Mouse (Mus musculus): Measurements from ENCODE around the gene St8sia1. TPM values are rescaled to one million over a fixed set of nuclear protein-coding genes. Genes with fewer than 3 reads are reported as not detected.

The St8sia1 gene
- polyA plus RNA-seq, 1 experiment from 2014 or later: 3.5 TPM

DNA sequence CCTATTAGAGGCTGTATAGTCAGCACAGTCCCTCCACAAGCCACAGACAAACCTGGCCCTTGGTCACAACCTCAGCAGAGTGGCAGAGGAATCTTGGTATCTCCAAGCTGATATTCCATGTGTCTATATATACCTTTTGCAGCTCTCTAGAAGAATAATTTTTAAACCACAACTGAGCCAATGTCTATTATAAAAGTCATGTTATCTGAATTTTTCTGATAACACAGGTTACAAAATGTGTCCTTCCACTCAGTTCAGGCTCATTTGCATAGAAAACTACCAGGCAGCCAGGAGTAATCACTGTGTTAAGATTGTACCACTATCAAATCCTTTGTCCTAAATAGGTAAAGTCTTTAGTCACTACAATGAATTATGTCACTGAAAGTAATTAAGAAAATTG, 159.8 kb downstream of the St8sia1 start, which contains the start of gene Sult6b2:
TSS of gene Sult6b2 (minus strand) at position 101 of the 400 bp plus-strand sequence.
- Histone ChIP-seq H3K9ac (ENCODE audit: low read depth, low read length) (no peak within 1 kb of the TSS), H3K9me3 (ENCODE audit: control insufficient read depth, low read length) (no peaks in the 10 kb centered on the region), H3K27me3 (ENCODE audit: control insufficient read depth, insufficient read depth, low read length) (no peaks in the 10 kb centered on the region), H3K27ac (ENCODE audit: low read depth, low read length) (no peak within 1 kb of the TSS), H3K4me2 (replicated peaks; ENCODE audit: low read depth, low read length) (no peak within 1 kb of the TSS), H3K4me3 (ENCODE audit: low read length) (no peak within 1 kb of the TSS), H3K4me1 (ENCODE audit: control insufficient read depth, insufficient read depth, low read length) (peaks cover 7% of the 10 kb centered on the region; the same call in 1 of the 2 replicates), H3K36me3 (ENCODE audit: control insufficient read depth, insufficient read depth, low read length) (no peaks in the 10 kb centered on the region)
- ATAC-seq (ENCODE audit: low FRiP score, low TSS enrichment): no peak

DNA sequence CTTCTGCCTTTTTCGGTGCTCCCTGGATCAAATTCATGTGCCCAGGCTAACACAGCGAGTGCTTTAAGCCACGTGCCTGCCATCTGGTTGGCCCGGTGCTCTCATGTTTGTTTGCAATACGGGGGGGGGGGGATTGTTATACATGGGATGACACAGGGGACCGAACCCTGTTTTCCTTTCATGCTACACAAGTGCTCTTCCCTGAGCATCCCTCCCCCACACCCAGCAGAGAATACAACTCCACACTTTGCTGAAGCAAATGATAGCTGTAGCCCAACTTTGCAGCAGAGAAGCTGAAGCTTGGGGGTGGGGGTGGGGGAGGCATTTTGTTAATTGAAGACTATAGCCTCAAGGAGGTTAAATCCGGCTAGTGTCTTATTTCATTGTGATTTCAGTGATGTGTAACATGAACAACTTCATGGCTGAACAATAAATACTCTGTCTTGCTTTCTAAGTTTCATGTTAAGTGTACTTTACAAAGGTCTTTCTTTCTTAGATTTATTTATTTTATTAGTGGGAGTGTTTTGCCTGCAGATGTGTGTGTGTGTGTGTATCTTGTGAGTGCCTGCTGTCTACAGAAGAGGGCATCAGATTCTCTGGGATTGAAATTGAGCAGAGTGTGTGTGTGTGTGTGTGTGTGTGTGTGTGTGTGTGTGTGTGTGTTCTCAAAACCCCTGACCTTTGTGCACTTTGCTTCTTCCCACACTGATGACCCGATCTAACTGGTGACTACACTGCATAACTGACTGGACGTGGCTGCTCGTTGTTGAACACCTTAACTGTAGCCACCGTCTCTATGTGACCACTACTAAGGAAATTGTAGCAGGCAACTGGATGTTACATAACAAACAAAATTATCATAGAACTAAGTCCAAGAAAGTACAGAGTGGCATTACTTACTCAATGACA, 161.4 kb downstream of the St8sia1 start:
- Histone ChIP-seq H3K27me3 (ENCODE audit: control insufficient read depth, insufficient read depth, low read length) (no peaks in the 10 kb centered on the region), H3K36me3 (ENCODE audit: control insufficient read depth, insufficient read depth, low read length) (no peaks in the 10 kb centered on the region), H3K4me2 (replicated peaks; ENCODE audit: low read depth, low read length) (no peak overlapping the region), H3K27ac (ENCODE audit: low read depth, low read length) (no peak overlapping the region), H3K4me3 (ENCODE audit: low read length) (no peak overlapping the region), H3K9ac (ENCODE audit: low read depth, low read length) (no peak overlapping the region), H3K9me3 (ENCODE audit: control insufficient read depth, low read length) (no peaks in the 10 kb centered on the region), H3K4me1 (ENCODE audit: control insufficient read depth, insufficient read depth, low read length) (peaks cover 7% of the 10 kb centered on the region; the same call in 1 of the 2 replicates)
- peak; percentile 87 for ATAC-seq (ENCODE audit: low FRiP score, low TSS enrichment)
- 21% methylated on average over 11 of the region's 11 CpGs for WGBS

DNA sequence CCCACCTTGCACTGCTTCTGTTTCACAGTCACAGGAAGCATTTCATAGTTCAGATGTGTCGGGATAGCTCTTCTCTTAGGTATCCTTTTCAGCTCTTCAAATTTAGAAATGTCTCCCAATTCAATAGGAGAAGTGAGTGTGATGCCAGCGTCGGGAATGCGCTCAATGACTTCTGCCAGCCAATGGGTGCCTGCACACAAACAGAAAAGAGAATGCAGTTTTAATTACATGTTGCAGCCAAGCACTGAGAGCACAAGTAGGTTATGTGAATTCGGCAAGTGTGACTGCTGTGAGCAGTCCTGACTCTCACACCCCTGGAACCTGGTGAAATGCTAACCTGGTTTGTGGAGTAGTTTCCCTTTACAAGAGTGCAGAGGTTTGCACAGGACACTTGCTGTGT, 162.6 kb downstream of the St8sia1 start:
- Histone ChIP-seq H3K36me3 (ENCODE audit: control insufficient read depth, insufficient read depth, low read length) (no peaks in the 10 kb centered on the region), H3K9ac (ENCODE audit: low read depth, low read length) (no peak overlapping the region), H3K4me3 (ENCODE audit: low read length) (no peak overlapping the region), H3K27ac (ENCODE audit: low read depth, low read length) (no peak overlapping the region), H3K4me2 (replicated peaks; ENCODE audit: low read depth, low read length) (no peak overlapping the region), H3K9me3 (ENCODE audit: control insufficient read depth, low read length) (no peaks in the 10 kb centered on the region), H3K27me3 (ENCODE audit: control insufficient read depth, insufficient read depth, low read length) (no peaks in the 10 kb centered on the region), H3K4me1 (ENCODE audit: control insufficient read depth, insufficient read depth, low read length) (peaks cover 7% of the 10 kb centered on the region; the same call in 1 of the 2 replicates)
- ATAC-seq (ENCODE audit: low FRiP score, low TSS enrichment): 0 out of 2 replicates have a peak, but pooled peaks have one; percentile 1
- WGBS: 75% methylated on average over 5 of the region's 5 CpGs

DNA sequence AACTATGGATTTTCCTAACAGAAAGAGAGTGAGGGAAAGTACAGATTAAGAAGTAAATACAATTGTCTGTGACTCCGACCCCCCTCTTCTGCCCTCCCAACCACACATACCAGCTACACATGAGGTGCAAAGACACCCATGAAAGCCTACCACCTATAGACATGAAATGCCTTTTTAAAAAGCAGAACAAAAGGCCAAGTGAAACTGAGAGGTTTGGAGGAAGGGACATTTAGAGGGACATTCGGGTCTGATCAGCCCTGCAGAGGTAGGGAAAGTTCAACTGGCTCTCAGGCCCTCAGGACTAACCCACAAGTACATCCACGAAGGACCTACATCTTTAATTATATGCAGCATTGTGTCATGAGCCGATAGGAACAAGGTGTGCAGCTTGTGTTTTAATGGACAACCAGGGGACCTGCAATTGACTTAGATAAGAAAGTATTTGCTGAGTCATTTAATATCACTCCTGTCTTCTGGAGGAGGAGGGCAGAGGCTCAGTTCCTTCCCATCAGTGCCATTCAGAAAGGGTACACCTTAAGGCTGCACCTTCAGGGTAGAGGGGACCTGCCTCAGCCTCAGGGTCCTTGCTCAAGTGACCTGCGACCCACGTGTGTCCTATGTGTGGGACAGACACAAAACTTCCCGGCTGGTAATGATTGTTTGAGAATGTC, 164.4 kb downstream of the St8sia1 start:
- H3K9me3 ChIP-seq (ENCODE audit: control insufficient read depth, low read length): no peaks in the 10 kb centered on the region
- H3K4me1 ChIP-seq (ENCODE audit: control insufficient read depth, insufficient read depth, low read length): peaks cover 7% of the 10 kb centered on the region; the same call in 1 of the 2 replicates
- H3K27ac ChIP-seq (ENCODE audit: low read depth, low read length): no peak overlapping the region
- no peak overlapping the region for H3K9ac ChIP-seq (ENCODE audit: low read depth, low read length)
- WGBS: 81% methylated on average over 7 of the region's 7 CpGs
- no peak overlapping the region for H3K4me2 ChIP-seq (replicated peaks; ENCODE audit: low read depth, low read length)
- H3K36me3 ChIP-seq (ENCODE audit: control insufficient read depth, insufficient read depth, low read length): no peaks in the 10 kb centered on the region
- ATAC-seq (ENCODE audit: low FRiP score, low TSS enrichment): no peak
- no peaks in the 10 kb centered on the region for H3K27me3 ChIP-seq (ENCODE audit: control insufficient read depth, insufficient read depth, low read length)
- no peak overlapping the region for H3K4me3 ChIP-seq (ENCODE audit: low read length)

DNA sequence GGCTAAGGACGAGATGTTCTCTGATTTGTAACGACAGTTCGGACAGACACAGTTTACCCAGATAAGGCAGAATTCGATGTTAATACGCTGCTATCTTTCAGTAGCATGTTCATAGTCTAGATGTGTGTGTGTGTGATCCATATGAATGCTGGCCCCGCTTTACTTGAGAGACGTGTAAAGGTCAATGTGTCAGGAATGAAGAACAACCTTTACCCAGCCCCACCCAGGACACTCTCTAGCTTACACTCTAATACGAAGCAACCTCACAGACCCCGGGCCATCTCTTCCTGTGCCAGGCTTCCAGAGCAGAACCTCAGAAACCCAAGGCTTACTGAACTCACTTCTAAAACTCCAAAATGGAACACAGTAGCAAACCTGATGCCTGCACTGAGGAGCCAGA, 165.4 kb downstream of the St8sia1 start:
- H3K4me1 ChIP-seq (ENCODE audit: control insufficient read depth, insufficient read depth, low read length): peaks cover 7% of the 10 kb centered on the region; the same call in 1 of the 2 replicates
- H3K36me3 ChIP-seq (ENCODE audit: control insufficient read depth, insufficient read depth, low read length): no peaks in the 10 kb centered on the region
- 80% methylated on average over 9 of the region's 9 CpGs for WGBS

DNA sequence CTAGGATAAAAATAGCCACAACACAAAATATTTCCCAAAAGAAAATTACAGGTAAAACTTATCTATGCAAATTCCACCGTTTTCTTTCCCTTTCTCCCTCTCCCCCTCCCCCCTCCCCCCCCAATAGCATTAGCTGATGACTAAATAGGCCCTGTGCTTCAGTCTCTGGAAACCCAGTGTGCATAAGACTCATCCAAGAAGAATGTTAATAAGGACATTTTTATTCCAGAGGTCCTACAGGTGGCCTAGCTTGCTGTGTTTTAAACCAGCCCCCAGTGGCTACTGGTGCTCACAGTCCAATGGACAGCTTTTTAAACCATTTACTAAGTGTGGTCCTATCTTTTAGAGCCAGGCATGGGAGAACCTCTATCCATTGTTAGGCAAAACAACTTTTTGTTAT, 166.3 kb downstream of the St8sia1 start:
- Histone ChIP-seq H3K4me1 (ENCODE audit: control insufficient read depth, insufficient read depth, low read length) (peaks cover 14% of the 10 kb centered on the region; the same call in 1 of the 2 replicates), H3K9ac (ENCODE audit: low read depth, low read length) (no peak overlapping the region), H3K4me3 (ENCODE audit: low read length) (no peak overlapping the region), H3K27me3 (ENCODE audit: control insufficient read depth, insufficient read depth, low read length) (no peaks in the 10 kb centered on the region), H3K9me3 (ENCODE audit: control insufficient read depth, low read length) (no peaks in the 10 kb centered on the region), H3K4me2 (replicated peaks; ENCODE audit: low read depth, low read length) (no peak overlapping the region), H3K27ac (ENCODE audit: low read depth, low read length) (no peak overlapping the region), H3K36me3 (ENCODE audit: control insufficient read depth, insufficient read depth, low read length) (no peaks in the 10 kb centered on the region)
- no peak for ATAC-seq (ENCODE audit: low FRiP score, low TSS enrichment)
- 78% methylated on average over 1 of the region's 1 CpGs for WGBS

More for the DNA sequence above, 165.4 kb downstream of the St8sia1 start:
- Histone ChIP-seq H3K27me3 (ENCODE audit: control insufficient read depth, insufficient read depth, low read length) (no peaks in the 10 kb centered on the region), H3K4me3 (ENCODE audit: low read length) (no peak overlapping the region), H3K27ac (ENCODE audit: low read depth, low read length) (no peak overlapping the region), H3K4me2 (replicated peaks; ENCODE audit: low read depth, low read length) (no peak overlapping the region), H3K9me3 (ENCODE audit: control insufficient read depth, low read length) (no peaks in the 10 kb centered on the region), H3K9ac (ENCODE audit: low read depth, low read length) (no peak overlapping the region)
- no peak for ATAC-seq (ENCODE audit: low FRiP score, low TSS enrichment)

DNA sequence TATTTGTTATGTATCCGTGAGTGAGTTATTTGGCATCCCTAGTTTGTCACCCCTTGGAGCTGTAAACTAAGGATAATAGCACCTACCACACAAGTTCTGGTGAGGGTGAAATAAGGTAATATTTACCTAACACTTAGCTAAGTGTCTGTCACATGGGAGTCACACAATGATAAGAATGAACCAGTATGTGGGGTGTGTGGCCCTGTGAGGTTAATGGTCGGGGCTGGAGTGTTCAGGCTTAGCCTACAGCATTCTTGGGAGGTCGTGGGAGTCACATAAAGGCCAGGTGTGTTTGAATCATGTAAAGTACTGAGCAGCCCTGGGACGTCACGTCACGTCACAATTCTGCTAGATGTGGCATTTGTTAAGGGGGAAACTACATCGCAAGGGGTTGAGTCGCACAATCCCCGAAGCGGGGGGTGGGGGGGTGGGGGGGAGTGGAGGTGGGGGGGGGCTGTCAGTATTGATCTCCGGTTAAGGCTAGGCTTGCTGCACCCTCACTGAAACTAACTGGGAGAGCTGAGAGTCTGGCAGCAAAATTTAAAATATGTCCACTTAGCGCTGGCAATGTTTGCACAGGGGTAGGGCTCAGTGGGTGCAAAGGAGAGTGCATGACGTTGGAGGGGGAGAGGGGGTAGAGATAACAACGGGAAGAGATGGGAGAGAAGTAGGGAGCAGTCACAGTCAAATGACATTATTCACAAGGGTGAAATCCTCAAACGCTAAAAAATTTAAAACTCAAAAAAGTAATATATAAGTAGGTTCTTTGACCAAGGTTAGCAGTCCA, 168.4 kb downstream of the St8sia1 start:
- Histone ChIP-seq H3K9ac (ENCODE audit: low read depth, low read length) (no peak overlapping the region), H3K36me3 (ENCODE audit: control insufficient read depth, insufficient read depth, low read length) (no peaks in the 10 kb centered on the region), H3K4me3 (ENCODE audit: low read length) (no peak overlapping the region), H3K27ac (ENCODE audit: low read depth, low read length) (no peak overlapping the region), H3K9me3 (ENCODE audit: control insufficient read depth, low read length) (no peaks in the 10 kb centered on the region), H3K4me2 (replicated peaks; ENCODE audit: low read depth, low read length) (no peak overlapping the region), H3K4me1 (ENCODE audit: control insufficient read depth, insufficient read depth, low read length) (0 out of 2 replicates have a peak, but pooled peaks cover 7% of the 10 kb centered on the region), H3K27me3 (ENCODE audit: control insufficient read depth, insufficient read depth, low read length) (no peaks in the 10 kb centered on the region)
- no peak for ATAC-seq (ENCODE audit: low FRiP score, low TSS enrichment)
- 77% methylated on average over 15 of the region's 15 CpGs for WGBS

DNA sequence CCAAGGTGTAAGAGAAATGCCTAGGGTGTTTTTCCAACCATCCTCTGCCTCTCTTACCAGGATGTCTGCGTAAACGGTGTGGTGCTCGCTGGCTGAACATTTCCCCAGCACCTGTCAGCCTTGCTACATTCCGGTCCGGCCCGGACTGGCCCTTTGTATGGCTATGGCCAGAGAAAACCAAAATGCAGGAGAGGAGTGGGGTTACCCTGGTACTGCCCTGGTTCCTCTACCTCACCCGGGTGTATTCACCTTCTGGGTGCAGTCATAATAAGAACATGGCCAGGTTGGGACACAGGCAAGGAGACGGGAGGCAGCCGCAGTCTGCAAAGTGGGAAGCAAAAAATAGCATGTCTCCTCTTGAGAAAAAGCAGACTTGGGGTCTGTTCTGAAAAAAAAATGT, 169.2 kb downstream of the St8sia1 start:
- Histone ChIP-seq H3K27ac (ENCODE audit: low read depth, low read length) (no peak overlapping the region), H3K4me1 (ENCODE audit: control insufficient read depth, insufficient read depth, low read length) (0 out of 2 replicates have a peak, but pooled peaks cover 7% of the 10 kb centered on the region), H3K27me3 (ENCODE audit: control insufficient read depth, insufficient read depth, low read length) (no peaks in the 10 kb centered on the region), H3K36me3 (ENCODE audit: control insufficient read depth, insufficient read depth, low read length) (no peaks in the 10 kb centered on the region), H3K4me3 (ENCODE audit: low read length) (no peak overlapping the region), H3K9me3 (ENCODE audit: control insufficient read depth, low read length) (no peaks in the 10 kb centered on the region), H3K9ac (ENCODE audit: low read depth, low read length) (no peak overlapping the region), H3K4me2 (replicated peaks; ENCODE audit: low read depth, low read length) (no peak overlapping the region)
- WGBS: 95% methylated on average over 9 of the region's 9 CpGs
- no peak for ATAC-seq (ENCODE audit: low FRiP score, low TSS enrichment)
